Mouse (Mus musculus) bone marrow macrophage, adult 2 months (primary cell): Measurements from ENCODE around the gene A130010J15Rik.

Source experiments
- CTCF ChIP-seq: IDR thresholded peaks from 2 replicates; pipeline ENCODE4 v1.5.1; 2012; ENCODE audit warnings: low read depth, mild to moderate bottlenecking, low read length, moderate library complexity
- POLR2A ChIP-seq: IDR thresholded peaks from 2 replicates; pipeline ENCODE4 v1.6.1; 2012; ENCODE audit warnings: mild to moderate bottlenecking, low read depth, low read length, borderline replicate concordance

DNA sequence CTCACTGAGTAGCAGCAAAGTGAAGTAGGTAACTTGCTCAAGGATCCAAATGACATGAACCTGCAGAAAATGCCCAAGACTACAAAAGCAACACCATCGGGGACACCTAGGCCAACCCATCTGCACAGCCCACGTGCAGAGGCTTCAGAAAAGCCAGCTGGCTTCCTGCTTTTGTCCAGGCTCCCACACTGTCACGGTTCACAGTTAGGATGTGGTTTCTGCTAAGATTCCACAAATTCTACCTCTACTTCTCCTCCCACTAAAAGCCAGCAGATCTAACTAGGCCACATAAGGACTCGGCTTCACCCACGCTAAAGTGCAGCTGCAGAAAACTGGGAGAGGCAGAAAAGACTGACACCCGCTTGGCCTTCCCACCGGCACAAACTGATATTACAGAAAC, 45.1 kb upstream of the A130010J15Rik start:
- TF ChIP-seq CTCF: no peak
- no peak for TF ChIP-seq POLR2A
